Mouse (Mus musculus): ENCODE data around the gene Coq7. TPM values are rescaled to one million over a fixed set of nuclear protein-coding genes. Genes with fewer than 3 reads are reported as not detected.

Coq7 gene
- total and polyA plus RNA-seq, 3 experiments = 59.5 to 66.2 TPM; not detected in 1

DNA sequence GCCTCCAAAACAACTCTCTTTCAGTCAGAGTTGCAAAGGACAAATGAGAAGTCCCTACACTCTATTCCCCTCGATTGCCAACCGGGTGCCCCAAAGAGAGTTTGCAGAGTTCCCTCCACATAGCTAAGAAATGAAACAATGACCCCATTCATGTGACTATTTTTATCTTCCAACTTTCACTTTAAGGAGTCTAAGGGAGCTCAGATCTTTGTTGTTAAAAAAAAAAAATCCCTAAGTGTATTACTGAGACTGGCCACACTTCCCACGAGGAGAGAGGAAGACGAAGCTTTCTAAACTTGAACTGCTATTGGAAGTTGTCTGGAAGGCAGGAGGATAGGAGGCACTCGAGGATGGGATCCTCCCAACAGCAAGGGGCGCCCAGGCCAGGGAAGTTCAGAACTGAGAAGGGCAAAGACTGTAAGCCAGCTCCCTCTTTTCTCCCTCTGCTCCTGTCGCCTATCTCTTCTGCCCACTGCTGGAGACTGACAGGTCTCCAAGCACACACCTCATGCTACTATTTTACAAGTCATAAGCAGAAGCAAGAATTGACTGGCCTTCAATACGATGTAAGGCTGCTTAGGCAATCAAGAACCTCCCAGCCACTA, 45.0 kb downstream of the Coq7 start:
- Histone ChIP-seq H3K36me3 (ENCODE audit: control insufficient read depth in 1 of 2, insufficient read depth in 2 of 2, low read length in 2 of 2) (peaks cover 0 to 13% of the 10 kb centered on the region in 2 experiments; a peak in 1 of 4 replicates), H3K9ac (ENCODE audit: control insufficient read depth, low read depth, low read length, poor library complexity, severe bottlenecking) (no peak overlapping the region), H3K9me3 (replicated peaks; ENCODE audit: insufficient read depth, low read length) (no peaks in the 10 kb centered on the region), H3K79me2 (ENCODE audit: control insufficient read depth, insufficient read depth, low read length, poor library complexity) (peaks cover 27% of the 10 kb centered on the region), H3K4me3 (ENCODE audit: control insufficient read depth in 1 of 2, insufficient read depth in 1 of 2, low read depth in 2 of 2, low read length in 2 of 2) (no peak overlapping the region), H3K4me1 (ENCODE audit: control insufficient read depth in 1 of 2, insufficient read depth in 2 of 2, low read length in 2 of 2) (peaks cover 0 to 10% of the 10 kb centered on the region in 2 experiments), H3K27me3 (ENCODE audit: control insufficient read depth in 1 of 2, insufficient read depth in 2 of 2, low read length in 2 of 2) (no peaks in the 10 kb centered on the region), H3K27ac (ENCODE audit: control insufficient read depth, low read depth, low read length) (no peak overlapping the region)
- TF ChIP-seq USF2 (IDR thresholded peaks at IDR 0.05; ENCODE audit: borderline replicate concordance in 1 of 2, insufficient read depth in 1 of 2, low read depth in 1 of 2, low read length in 2 of 2) (no peak), MYC (IDR thresholded peaks at IDR 0.05; ENCODE audit: low read depth, low read length) (no peak), HCFC1 (IDR thresholded peaks at IDR 0.05; ENCODE audit: low read depth, low read length) (no peak), TAL1 (IDR thresholded peaks at IDR 0.05; ENCODE audit: low read length) (no peak)
- no peak for DNase-seq (ENCODE audit: low read depth, low spot score)

DNA sequence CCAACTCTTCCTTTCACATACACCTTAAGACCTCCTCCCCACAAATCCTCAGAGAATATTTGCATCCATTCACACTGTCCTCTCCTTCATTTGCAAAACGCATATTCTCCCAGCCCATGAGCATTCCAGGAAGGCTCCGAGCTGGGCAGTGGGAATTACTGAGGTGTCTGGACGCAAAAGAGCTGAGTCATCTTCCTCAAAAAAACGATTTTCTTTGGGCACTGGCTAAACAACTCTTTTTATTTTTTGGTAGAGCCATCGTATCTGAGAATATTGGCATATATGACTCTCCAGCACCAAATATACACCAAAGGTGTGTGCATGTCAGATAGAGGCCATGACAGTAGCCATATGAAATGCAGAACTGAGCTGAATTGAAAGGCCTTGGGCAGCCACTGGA, 46.2 kb downstream of the Coq7 start:
- no peak for DNase-seq (ENCODE audit: low read depth, low spot score)
- Histone ChIP-seq H3K9me3 (replicated peaks; ENCODE audit: insufficient read depth, low read length) (no peaks in the 10 kb centered on the region), H3K4me1 (ENCODE audit: control insufficient read depth in 1 of 2, insufficient read depth in 2 of 2, low read length in 2 of 2) (peaks cover 0 to 5% of the 10 kb centered on the region in 2 experiments), H3K36me3 (ENCODE audit: control insufficient read depth in 1 of 2, insufficient read depth in 2 of 2, low read length in 2 of 2) (peaks cover 0 to 13% of the 10 kb centered on the region in 2 experiments; a peak in 1 of 4 replicates), H3K79me2 (ENCODE audit: control insufficient read depth, insufficient read depth, low read length, poor library complexity) (peaks cover 27% of the 10 kb centered on the region), H3K27ac (ENCODE audit: control insufficient read depth, low read depth, low read length) (no peak overlapping the region), H3K4me3 (ENCODE audit: control insufficient read depth in 1 of 2, insufficient read depth in 1 of 2, low read depth in 2 of 2, low read length in 2 of 2) (no peak overlapping the region), H3K9ac (ENCODE audit: control insufficient read depth, low read depth, low read length, poor library complexity, severe bottlenecking) (no peak overlapping the region), H3K27me3 (ENCODE audit: control insufficient read depth in 1 of 2, insufficient read depth in 2 of 2, low read length in 2 of 2) (no peaks in the 10 kb centered on the region)
- no peak for TF ChIP-seq ZKSCAN1 (IDR thresholded peaks at IDR 0.05; ENCODE audit: low read depth, low read length)
- peak; percentile 51; the same call in 1 of the 2 replicates for TF ChIP-seq GABPA (IDR thresholded peaks at IDR 0.05; ENCODE audit: low read depth, low read length)
- TF ChIP-seq ZNF384 (IDR thresholded peaks at IDR 0.05; ENCODE audit: low read depth, low read length) = peak; percentile 46; the same call in 1 of the 2 replicates

DNA sequence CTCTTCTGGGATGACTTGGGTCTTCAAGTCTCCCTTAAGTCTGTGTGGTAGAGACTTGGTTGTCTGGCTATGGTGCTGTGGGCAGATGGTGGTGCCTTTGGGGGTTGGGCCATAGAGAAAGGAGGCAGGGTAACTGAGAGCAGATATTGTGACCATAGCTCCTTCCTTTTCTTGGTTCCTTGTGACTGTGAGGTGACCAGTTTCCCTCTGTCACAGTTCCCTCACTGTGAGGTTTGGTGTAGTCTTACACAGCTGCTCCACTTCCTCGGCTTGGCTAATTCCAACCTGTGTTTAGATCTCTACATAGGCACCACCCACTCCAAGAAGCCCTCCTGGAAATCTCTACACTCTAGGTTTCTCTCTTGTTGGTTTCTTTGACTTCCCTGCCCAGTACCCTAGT, 49.2 kb downstream of the Coq7 start:
- TF ChIP-seq ZNF384 (IDR thresholded peaks at IDR 0.05; ENCODE audit: low read depth, low read length) (no peak), E2F4 (IDR thresholded peaks at IDR 0.05; ENCODE audit: borderline replicate concordance, low read depth, low read length) (no peak), ELF1 (IDR thresholded peaks at IDR 0.05; ENCODE audit: low read depth, low read length) (no peak), NELFE (IDR thresholded peaks at IDR 0.05; ENCODE audit: low read depth, low read length) (no peak), POLR2AphosphoS2 (IDR thresholded peaks at IDR 0.05; ENCODE audit: low read length) (no peak), CTCF (IDR thresholded peaks at IDR 0.05 in 2 of 3, conservative IDR thresholded peaks at IDR 0.05 in 1 of 3; ENCODE audit: control insufficient read depth in 1 of 3, insufficient read depth in 1 of 3, low read depth in 2 of 3, low read length in 3 of 3, poor library complexity in 1 of 3, severe bottlenecking in 1 of 3) (no peak), TAL1 (IDR thresholded peaks at IDR 0.05; ENCODE audit: low read length) (no peak), HCFC1 (IDR thresholded peaks at IDR 0.05; ENCODE audit: low read depth, low read length) (no peak), JUND (IDR thresholded peaks at IDR 0.05; ENCODE audit: low read depth, low read length) (no peak), MAFK (IDR thresholded peaks at IDR 0.05; ENCODE audit: borderline replicate concordance, low read depth, low read length) (no peak), KAT2A (conservative IDR thresholded peaks at IDR 0.05; ENCODE audit: low read depth, low read length) (no peak), ZKSCAN1 (IDR thresholded peaks at IDR 0.05; ENCODE audit: low read depth, low read length) (no peak), EP300 (IDR thresholded peaks at IDR 0.05; ENCODE audit: low read depth in 1 of 2, low read length in 2 of 2) (no peak), POLR2A (IDR thresholded peaks at IDR 0.05; ENCODE audit: control insufficient read depth in 1 of 2, insufficient read depth in 1 of 2, low read depth in 1 of 2, low read length in 2 of 2, poor library complexity in 1 of 2) (no peak), BHLHE40 (IDR thresholded peaks at IDR 0.05; ENCODE audit: borderline replicate concordance, low read depth, low read length) (no peak), TCF12 (IDR thresholded peaks at IDR 0.05; ENCODE audit: low read depth, low read length) (no peak), ZC3H11A (IDR thresholded peaks at IDR 0.05; ENCODE audit: low read depth, low read length) (no peak), ZMIZ1 (IDR thresholded peaks at IDR 0.05; ENCODE audit: low read depth, low read length) (no peak)
- Histone ChIP-seq H3K4me1 (ENCODE audit: control insufficient read depth in 1 of 2, insufficient read depth in 2 of 2, low read length in 2 of 2) (peaks cover 3 to 8% of the 10 kb centered on the region in 2 experiments; a peak in 3 of 4 replicates), H3K9ac (ENCODE audit: control insufficient read depth, low read depth, low read length, poor library complexity, severe bottlenecking) (no peak overlapping the region), H3K36me3 (ENCODE audit: control insufficient read depth in 1 of 2, insufficient read depth in 2 of 2, low read length in 2 of 2) (peaks cover 0 to 10% of the 10 kb centered on the region in 2 experiments; a peak in 2 of 4 replicates), H3K79me2 (ENCODE audit: control insufficient read depth, insufficient read depth, low read length, poor library complexity) (peaks cover 6% of the 10 kb centered on the region; the same call in 1 of the 2 replicates), H3K4me3 (ENCODE audit: control insufficient read depth in 1 of 2, insufficient read depth in 1 of 2, low read depth in 2 of 2, low read length in 2 of 2) (no peak overlapping the region), H3K27ac (ENCODE audit: control insufficient read depth, low read depth, low read length) (no peak overlapping the region), H3K27me3 (ENCODE audit: control insufficient read depth in 1 of 2, insufficient read depth in 2 of 2, low read length in 2 of 2) (no peaks in the 10 kb centered on the region), H3K9me3 (replicated peaks; ENCODE audit: insufficient read depth, low read length) (no peaks in the 10 kb centered on the region)
- DNase-seq (ENCODE audit: low read depth, low spot score) = no peak
